Mouse (Mus musculus): Measurements from ENCODE around the gene Sept12. TPM values are rescaled to one million over a fixed set of nuclear protein-coding genes. Genes with fewer than 3 reads are reported as not detected.

Gene Sept12
- polyA plus RNA-seq (2012; rRNA removed): 0.15 and 0.44 TPM in 2 replicates

GRCm38 (mm10) chr16:4997553-4997952, at the start of gene Sept12:
Gene Sept12, minus strand, starts transcription at chr16:4997852.
- Histone ChIP-seq H3K27ac (ENCODE audit: control insufficient read depth, insufficient read depth, low read length) (no peak within 1 kb of the TSS), H3K4me1 (replicated peaks; ENCODE audit: control insufficient read depth, insufficient read depth, low read length) (no peaks in the 10 kb centered on the region), H3K4me3 (ENCODE audit: control insufficient read depth, insufficient read depth, low read length) (no peak within 1 kb of the TSS), H3K36me3 (ENCODE audit: control insufficient read depth, insufficient read depth, low read length) (no peaks in the 10 kb centered on the region), H3K27me3 (ENCODE audit: control insufficient read depth, insufficient read depth, low read length) (no peaks in the 10 kb centered on the region)
- 58% methylated on average over 3 of the region's 3 CpGs for WGBS
- TF ChIP-seq CTCF (IDR thresholded peaks at IDR 0.05; ENCODE audit: borderline replicate concordance, control insufficient read depth, extremely low read depth, insufficient read depth, low read length, poor library complexity): no peak
- TF ChIP-seq POLR2A (IDR thresholded peaks at IDR 0.05; ENCODE audit: control insufficient read depth, extremely low read depth, insufficient read depth, low read length, poor library complexity): no peak
- DNase-seq: no peak

DNA sequence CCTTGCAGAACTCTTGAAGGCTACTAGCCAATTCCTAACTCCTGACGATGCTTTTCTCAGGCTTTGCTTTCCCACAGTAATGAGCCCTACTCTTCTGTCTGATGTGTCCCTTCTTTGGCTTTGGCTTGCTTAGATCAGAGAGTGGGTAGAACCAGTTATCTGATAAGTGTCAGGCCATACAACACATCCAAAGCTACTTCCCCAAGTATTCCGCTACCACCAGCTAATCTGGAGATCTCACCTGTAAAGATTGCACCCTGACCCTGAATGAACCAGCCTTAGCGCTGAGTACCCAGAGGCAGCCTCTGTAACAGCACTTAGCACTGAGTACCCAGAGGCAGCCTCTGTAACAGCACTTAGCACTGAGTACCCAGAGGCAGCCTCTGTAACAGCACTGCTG, 47.7 kb upstream of the Sept12 start:
- WGBS: 98% methylated on average over 3 of the region's 3 CpGs
- no peak overlapping the region for H3K4me3 ChIP-seq (ENCODE audit: control insufficient read depth, insufficient read depth, low read length)
- H3K27me3 ChIP-seq (ENCODE audit: control insufficient read depth, insufficient read depth, low read length): no peaks in the 10 kb centered on the region
- no peak for DNase-seq
- H3K36me3 ChIP-seq (ENCODE audit: control insufficient read depth, insufficient read depth, low read length): peaks cover 62% of the 10 kb centered on the region
- H3K4me1 ChIP-seq (replicated peaks; ENCODE audit: control insufficient read depth, insufficient read depth, low read length): peaks cover 3% of the 10 kb centered on the region; the same call in 1 of the 2 replicates
- TF ChIP-seq POLR2A (IDR thresholded peaks at IDR 0.05; ENCODE audit: control insufficient read depth, extremely low read depth, insufficient read depth, low read length, poor library complexity): no peak
- no peak for TF ChIP-seq CTCF (IDR thresholded peaks at IDR 0.05; ENCODE audit: borderline replicate concordance, control insufficient read depth, extremely low read depth, insufficient read depth, low read length, poor library complexity)
- no peak overlapping the region for H3K27ac ChIP-seq (ENCODE audit: control insufficient read depth, insufficient read depth, low read length)

GRCm38 (mm10) chr16:5036649-5037234, 39.1 kb upstream of the Sept12 start:
- TF ChIP-seq POLR2A (IDR thresholded peaks at IDR 0.05; ENCODE audit: control insufficient read depth, extremely low read depth, insufficient read depth, low read length, poor library complexity) (no peak), CTCF (IDR thresholded peaks at IDR 0.05; ENCODE audit: borderline replicate concordance, control insufficient read depth, extremely low read depth, insufficient read depth, low read length, poor library complexity) (no peak)
- no peak for DNase-seq
- H3K36me3 ChIP-seq (ENCODE audit: control insufficient read depth, insufficient read depth, low read length): peaks cover 86% of the 10 kb centered on the region

DNA sequence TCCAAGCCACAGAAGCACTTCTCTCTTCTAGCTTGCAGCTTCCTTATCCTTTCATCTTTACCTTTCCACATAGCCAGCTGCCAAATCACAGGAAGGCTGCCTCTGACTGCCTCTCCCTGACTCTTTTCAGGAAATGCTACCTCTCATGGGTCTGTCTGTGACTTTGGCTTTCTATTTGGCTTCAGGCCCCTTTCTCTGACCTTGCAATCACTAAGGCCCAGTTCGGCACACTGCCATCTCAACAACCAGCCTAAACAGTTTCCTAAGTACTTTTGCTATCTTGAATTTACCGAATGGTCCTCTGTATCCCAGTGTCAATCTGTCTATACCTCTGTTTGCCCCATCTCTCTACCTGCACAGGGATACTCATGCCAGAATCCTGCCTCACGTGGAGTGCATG, 37.9 kb upstream of the Sept12 start:
- WGBS: 97% methylated on average over 3 of the region's 3 CpGs
- TF ChIP-seq POLR2A (IDR thresholded peaks at IDR 0.05; ENCODE audit: control insufficient read depth, extremely low read depth, insufficient read depth, low read length, poor library complexity) (no peak), CTCF (IDR thresholded peaks at IDR 0.05; ENCODE audit: borderline replicate concordance, control insufficient read depth, extremely low read depth, insufficient read depth, low read length, poor library complexity) (no peak)
- Histone ChIP-seq H3K4me3 (ENCODE audit: control insufficient read depth, insufficient read depth, low read length) (no peak overlapping the region), H3K36me3 (ENCODE audit: control insufficient read depth, insufficient read depth, low read length) (peaks cover 87% of the 10 kb centered on the region), H3K27ac (ENCODE audit: control insufficient read depth, insufficient read depth, low read length) (no peak overlapping the region), H3K4me1 (replicated peaks; ENCODE audit: control insufficient read depth, insufficient read depth, low read length) (no peaks in the 10 kb centered on the region), H3K27me3 (ENCODE audit: control insufficient read depth, insufficient read depth, low read length) (no peaks in the 10 kb centered on the region)
- no peak for DNase-seq

More at GRCm38 (mm10) chr16:5036649-5037234, 39.1 kb upstream of the Sept12 start:
- Histone ChIP-seq H3K27me3 (ENCODE audit: control insufficient read depth, insufficient read depth, low read length) (no peaks in the 10 kb centered on the region), H3K27ac (ENCODE audit: control insufficient read depth, insufficient read depth, low read length) (no peak overlapping the region), H3K4me3 (ENCODE audit: control insufficient read depth, insufficient read depth, low read length) (no peak overlapping the region), H3K4me1 (replicated peaks; ENCODE audit: control insufficient read depth, insufficient read depth, low read length) (no peaks in the 10 kb centered on the region)
- 94% methylated on average over 5 of the region's 5 CpGs for WGBS

GRCm38 (mm10) chr16:5029847-5030246, 32.2 kb upstream of the Sept12 start:
- TF ChIP-seq CTCF (IDR thresholded peaks at IDR 0.05; ENCODE audit: borderline replicate concordance, control insufficient read depth, extremely low read depth, insufficient read depth, low read length, poor library complexity) (no peak), POLR2A (IDR thresholded peaks at IDR 0.05; ENCODE audit: control insufficient read depth, extremely low read depth, insufficient read depth, low read length, poor library complexity) (no peak)
- Histone ChIP-seq H3K4me1 (replicated peaks; ENCODE audit: control insufficient read depth, insufficient read depth, low read length) (no peaks in the 10 kb centered on the region), H3K4me3 (ENCODE audit: control insufficient read depth, insufficient read depth, low read length) (no peak overlapping the region), H3K27ac (ENCODE audit: control insufficient read depth, insufficient read depth, low read length) (no peak overlapping the region), H3K27me3 (ENCODE audit: control insufficient read depth, insufficient read depth, low read length) (no peaks in the 10 kb centered on the region), H3K36me3 (ENCODE audit: control insufficient read depth, insufficient read depth, low read length) (peaks cover 100% of the 10 kb centered on the region)
- DNase-seq: no peak
- 47% methylated on average over 2 of the region's 2 CpGs for WGBS

DNA sequence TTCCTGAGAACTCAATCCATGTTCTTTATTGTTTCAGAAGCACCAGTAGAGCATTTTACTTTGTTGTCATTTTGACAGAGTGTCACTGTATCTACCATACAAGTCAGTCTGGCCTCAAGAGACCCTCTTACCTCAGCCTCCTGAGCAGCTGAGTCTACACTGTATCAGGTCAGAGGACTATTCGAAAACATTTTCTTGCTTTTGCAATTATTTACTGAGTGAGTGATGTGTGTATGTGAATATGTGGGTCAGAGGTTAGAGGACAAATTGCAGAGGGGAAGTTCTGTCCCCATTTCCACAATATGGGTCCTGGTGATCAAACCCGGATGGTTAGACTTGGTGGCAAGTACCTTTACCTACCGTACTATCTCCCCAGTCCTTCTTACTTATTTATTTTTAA, 26.4 kb upstream of the Sept12 start:
- H3K4me1 ChIP-seq (replicated peaks; ENCODE audit: control insufficient read depth, insufficient read depth, low read length): no peaks in the 10 kb centered on the region
- no peak for DNase-seq
- no peak overlapping the region for H3K4me3 ChIP-seq (ENCODE audit: control insufficient read depth, insufficient read depth, low read length)
- TF ChIP-seq POLR2A (IDR thresholded peaks at IDR 0.05; ENCODE audit: control insufficient read depth, extremely low read depth, insufficient read depth, low read length, poor library complexity) (no peak), CTCF (IDR thresholded peaks at IDR 0.05; ENCODE audit: borderline replicate concordance, control insufficient read depth, extremely low read depth, insufficient read depth, low read length, poor library complexity) (no peak)
- no peak overlapping the region for H3K27ac ChIP-seq (ENCODE audit: control insufficient read depth, insufficient read depth, low read length)
- H3K27me3 ChIP-seq (ENCODE audit: control insufficient read depth, insufficient read depth, low read length): no peaks in the 10 kb centered on the region
- 94% methylated on average over 3 of the region's 3 CpGs for WGBS
- peaks cover 100% of the 10 kb centered on the region for H3K36me3 ChIP-seq (ENCODE audit: control insufficient read depth, insufficient read depth, low read length)

GRCm38 (mm10) chr16:5014578-5014977, 16.9 kb upstream of the Sept12 start:
- H3K36me3 ChIP-seq (ENCODE audit: control insufficient read depth, insufficient read depth, low read length): peaks cover 35% of the 10 kb centered on the region
- H3K27me3 ChIP-seq (ENCODE audit: control insufficient read depth, insufficient read depth, low read length): no peaks in the 10 kb centered on the region
- H3K27ac ChIP-seq (ENCODE audit: control insufficient read depth, insufficient read depth, low read length): no peak overlapping the region
- no peak for TF ChIP-seq POLR2A (IDR thresholded peaks at IDR 0.05; ENCODE audit: control insufficient read depth, extremely low read depth, insufficient read depth, low read length, poor library complexity)
- no peak for TF ChIP-seq CTCF (IDR thresholded peaks at IDR 0.05; ENCODE audit: borderline replicate concordance, control insufficient read depth, extremely low read depth, insufficient read depth, low read length, poor library complexity)
- 0 out of 2 replicates have a peak, but pooled peaks cover 2% of the 10 kb centered on the region for H3K4me1 ChIP-seq (replicated peaks; ENCODE audit: control insufficient read depth, insufficient read depth, low read length)
- WGBS: 96% methylated on average over 4 of the region's 4 CpGs
- H3K4me3 ChIP-seq (ENCODE audit: control insufficient read depth, insufficient read depth, low read length): no peak overlapping the region
- DNase-seq: no peak
